Mouse (Mus musculus): Measurements from ENCODE around the gene Tmem54. TPM values are rescaled to one million over a fixed set of nuclear protein-coding genes. Genes with fewer than 3 reads are reported as not detected.

The Tmem54 gene
- total RNA-seq, 2 experiments from 2014 or later = not detected

GRCm38 (mm10) chr4:129147552-129148103 lies 42.3 kb downstream of the Tmem54 start:
- peak in 1 of 2 experiments; percentile 73 for DNase-seq (ENCODE audit: low spot score in 2 of 2)

- no peak for DNase-seq (ENCODE audit: low spot score in 2 of 2)
Measured at GRCm38 (mm10) chr4:129149321-129149720, 44.0 kb downstream of the Tmem54 start.

GRCm38 (mm10) chr4:129151276-129151811 lies 46.0 kb downstream of the Tmem54 start:
- DNase-seq (ENCODE audit: low spot score in 2 of 2) = no peak

- no peak for DNase-seq (ENCODE audit: low spot score in 2 of 2)
Measured at GRCm38 (mm10) chr4:129157541-129157940, 52.2 kb downstream of the Tmem54 start.

- no peak for DNase-seq (ENCODE audit: low spot score in 2 of 2)
Measured at GRCm38 (mm10) chr4:129158549-129158948, 53.2 kb downstream of the Tmem54 start.

GRCm38 (mm10) chr4:129161076-129161475 lies 55.7 kb downstream of the Tmem54 start:
- DNase-seq (ENCODE audit: low spot score in 2 of 2) = no peak

Other genes starting within 250 kb of the Tmem54 start
- gene Trim62, start 222.0 kb upstream of the Tmem54 start, total RNA-seq (2021) = 10 to 100 TPM; 14.8 to 15.6 TPM
- 10 to 100 TPM; 38.9 to 41.7 TPM for gene Azin2, start 143.1 kb upstream of the Tmem54 start, total RNA-seq (2021)
- 10 to 100 TPM; 24.9 TPM for gene Ak2, start 113.6 kb upstream of the Tmem54 start, total RNA-seq (2021)
- gene Rnf19b, start 47.3 kb upstream of the Tmem54 start, total RNA-seq (2021) = 10 to 100 TPM; 43.5 to 46.4 TPM
- gene Hpca, start 16.5 kb downstream of the Tmem54 start, total RNA-seq (2021) = 1,000 to 10,000 TPM; 2,309 to 2,704 TPM
- gene Fndc5, start 31.5 kb downstream of the Tmem54 start, total RNA-seq (2021) = 10 to 100 TPM; 75.5 to 84.2 TPM
- 10 to 100 TPM; 32.6 to 35.4 TPM for gene S100pbp, start 84.2 kb downstream of the Tmem54 start, total RNA-seq (2021)
- gene Yars, start 84.2 kb downstream of the Tmem54 start, total RNA-seq (2021) = 10 to 100 TPM; 78.5 to 81.1 TPM
- gene C77080, start 155.9 kb downstream of the Tmem54 start, total RNA-seq (2021) = 1 to 10 TPM; 6.4 to 7.5 TPM
- under 1 TPM; 0.99 TPM for gene Sync, start 182.1 kb downstream of the Tmem54 start, total RNA-seq (2021)
- 100 to 1,000 TPM; 124 to 134 TPM for gene Rbbp4, start 229.8 kb downstream of the Tmem54 start, total RNA-seq (2021)
- 10 to 100 TPM; 27.4 to 31.6 TPM for gene Zbtb8os, start 230.1 kb downstream of the Tmem54 start, total RNA-seq (2021)

Data from layer of hippocampus, adult 18-20 months (tissue).